Mouse (Mus musculus): ENCODE measurements around the gene C2cd3. TPM values are rescaled to one million over a fixed set of nuclear protein-coding genes. Genes with fewer than 3 reads are reported as not detected.

The C2cd3 gene
- total RNA-seq, 4 experiments from 2014 or later: 19.8 to 27.6 (median 24.5) TPM

DNA sequence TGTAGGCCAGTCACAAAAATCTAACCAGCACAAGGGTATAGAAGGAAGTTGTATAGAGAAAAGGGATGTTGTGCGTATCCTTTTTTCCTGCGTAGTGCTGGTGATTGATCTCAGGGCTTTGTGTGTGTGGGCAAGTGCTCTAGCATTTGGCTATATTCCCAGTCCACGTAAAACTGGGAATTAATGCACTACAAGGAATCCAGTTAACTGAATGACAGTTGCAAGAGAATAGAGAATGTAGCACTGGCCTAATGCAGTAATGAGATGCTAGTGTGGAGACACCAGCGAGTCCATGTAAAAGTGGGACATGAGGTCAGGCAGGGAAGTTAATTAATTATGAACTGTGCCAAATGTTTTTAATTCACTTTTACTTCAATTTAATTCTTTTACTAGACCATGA lies 30.7 kb downstream of the C2cd3 start:
- no peak for DNase-seq (ENCODE audit: low spot score in 2 of 2)

GRCm38 (mm10) chr7:100407677-100408076 lies 35.6 kb downstream of the C2cd3 start:
- no peak for DNase-seq (ENCODE audit: low spot score in 2 of 2)

DNA sequence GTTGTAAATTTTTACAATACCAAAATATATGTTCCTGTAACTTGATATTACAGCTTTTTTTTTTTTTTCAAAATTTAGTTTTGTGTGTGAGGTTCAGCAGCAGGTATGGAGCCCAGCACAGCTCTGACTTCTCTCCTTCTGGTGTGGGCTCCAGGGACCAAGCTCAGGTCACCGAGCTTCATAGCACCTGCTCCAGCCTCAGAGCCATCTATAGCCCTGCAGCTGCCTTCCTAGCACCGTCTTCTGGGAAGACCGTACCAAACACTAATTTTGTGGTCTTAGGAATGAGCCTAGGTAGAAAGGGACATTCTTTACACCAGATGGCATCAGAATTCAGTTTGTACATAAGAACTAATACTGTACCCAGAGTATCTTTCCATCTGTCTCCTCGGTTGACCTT lies 36.7 kb downstream of the C2cd3 start:
- no peak for DNase-seq (ENCODE audit: low spot score in 2 of 2)

DNA sequence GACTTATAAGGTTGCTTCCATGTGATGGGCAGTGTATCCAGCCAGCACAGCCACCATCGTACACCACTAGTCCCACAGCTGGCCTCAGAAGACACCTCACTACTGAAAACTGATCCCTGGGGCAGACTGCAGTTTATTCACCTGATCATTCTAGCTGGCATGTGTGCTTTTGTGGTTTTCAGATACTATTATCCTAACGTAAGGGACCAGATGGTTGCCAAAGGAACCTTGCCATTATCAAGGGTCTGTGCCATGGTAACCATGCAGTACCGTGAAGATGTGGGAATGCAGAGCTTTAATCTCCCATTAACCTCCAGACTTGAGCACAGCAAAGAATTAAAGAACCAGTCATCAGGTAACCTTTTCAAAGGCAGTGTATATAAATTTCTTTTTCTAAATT lies 53.8 kb downstream of the C2cd3 start:
- no peak for DNase-seq (ENCODE audit: low spot score in 2 of 2)

DNA sequence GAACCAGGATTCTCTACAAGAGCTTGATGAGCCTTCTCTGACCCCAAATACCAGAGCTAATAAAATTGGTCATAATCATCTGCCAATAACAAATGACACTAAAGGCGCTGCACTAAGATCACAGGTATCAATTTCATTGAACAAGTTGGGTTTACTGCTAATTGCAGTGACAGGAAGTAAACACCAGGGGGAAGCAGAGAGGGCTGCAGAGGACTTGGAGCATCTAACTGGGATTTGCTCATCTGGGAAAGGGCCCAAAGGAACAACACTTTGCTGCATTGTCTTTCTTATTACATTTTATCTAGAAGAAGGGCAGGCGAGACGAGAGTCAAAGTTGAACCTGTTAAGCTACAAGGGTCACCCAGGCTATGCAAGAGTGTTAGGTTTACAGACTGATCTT lies 57.1 kb downstream of the C2cd3 start:
- DNase-seq (ENCODE audit: low spot score in 2 of 2): peak in 1 of 2 experiments; percentile 38

- no peak for DNase-seq (ENCODE audit: low spot score in 2 of 2)
Observed at GRCm38 (mm10) chr7:100429911-100430310, 57.9 kb downstream of the C2cd3 start.

DNA sequence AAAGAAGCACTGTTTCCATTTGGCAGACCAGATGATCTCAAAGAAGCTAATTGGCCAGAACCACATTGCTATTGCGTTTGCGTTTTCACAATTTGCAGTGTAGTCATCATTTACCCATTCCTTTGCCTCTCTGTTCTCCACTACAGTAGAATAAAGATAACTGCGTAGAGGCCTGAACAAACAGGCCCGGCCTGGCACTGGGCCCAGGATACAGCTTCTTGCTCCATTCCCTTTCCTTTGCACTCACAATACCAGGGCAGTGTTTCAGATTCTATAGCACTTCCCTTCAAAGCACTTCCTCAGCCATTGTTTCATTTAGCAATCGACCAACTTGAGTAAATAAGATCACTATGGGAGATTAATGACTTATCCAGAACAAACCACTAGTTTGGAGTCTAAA lies 59.1 kb downstream of the C2cd3 start:
- no peak for DNase-seq (ENCODE audit: low spot score in 2 of 2)

- no peak for DNase-seq (ENCODE audit: low spot score in 2 of 2)
Observed at GRCm38 (mm10) chr7:100433295-100433694, 61.3 kb downstream of the C2cd3 start.

DNA sequence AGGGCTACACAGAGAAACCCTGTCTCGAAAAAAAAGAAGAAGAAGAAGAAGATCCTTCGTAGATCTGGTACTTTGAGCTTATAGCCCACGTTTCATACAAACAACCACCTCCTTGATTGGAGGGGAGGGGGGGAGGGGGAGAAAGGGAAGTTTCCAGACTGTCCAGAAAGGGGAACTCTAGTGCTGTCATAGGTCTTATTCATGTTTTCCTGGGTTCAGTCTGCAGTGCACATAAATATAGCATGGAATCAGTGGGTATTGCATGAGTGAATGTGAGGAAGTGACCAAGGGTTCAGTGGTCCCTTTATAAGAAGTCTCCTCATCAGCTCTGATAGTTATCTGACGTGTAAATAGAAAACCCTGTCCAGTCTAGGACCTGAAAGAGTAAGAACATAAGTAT lies 71.7 kb downstream of the C2cd3 start:
- DNase-seq (ENCODE audit: low spot score in 2 of 2): no peak

- no peak for DNase-seq (ENCODE audit: low spot score in 2 of 2)
Observed at GRCm38 (mm10) chr7:100446271-100446670, 74.2 kb downstream of the C2cd3 start.

DNA sequence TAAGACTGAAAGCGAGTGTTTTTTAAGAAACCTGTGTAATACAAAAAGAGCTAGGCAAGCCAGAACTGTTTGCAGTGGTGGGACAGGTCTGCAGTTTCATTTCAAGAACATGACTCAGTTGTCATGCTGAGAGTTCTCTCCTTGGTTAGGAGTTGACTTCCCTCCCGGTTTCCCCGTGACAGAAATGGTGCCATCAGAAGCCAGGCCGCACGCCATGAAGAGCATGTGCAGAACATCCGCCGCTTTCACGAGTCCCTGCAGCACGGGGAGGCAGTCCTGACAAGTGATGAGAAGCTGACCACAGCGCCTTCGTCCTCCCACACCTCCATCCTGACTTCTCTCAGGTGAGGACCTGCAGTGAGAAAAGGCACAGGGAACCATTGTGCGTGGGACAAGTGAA lies 76.5 kb downstream of the C2cd3 start:
- no peak for DNase-seq (ENCODE audit: low spot score in 2 of 2)

DNA sequence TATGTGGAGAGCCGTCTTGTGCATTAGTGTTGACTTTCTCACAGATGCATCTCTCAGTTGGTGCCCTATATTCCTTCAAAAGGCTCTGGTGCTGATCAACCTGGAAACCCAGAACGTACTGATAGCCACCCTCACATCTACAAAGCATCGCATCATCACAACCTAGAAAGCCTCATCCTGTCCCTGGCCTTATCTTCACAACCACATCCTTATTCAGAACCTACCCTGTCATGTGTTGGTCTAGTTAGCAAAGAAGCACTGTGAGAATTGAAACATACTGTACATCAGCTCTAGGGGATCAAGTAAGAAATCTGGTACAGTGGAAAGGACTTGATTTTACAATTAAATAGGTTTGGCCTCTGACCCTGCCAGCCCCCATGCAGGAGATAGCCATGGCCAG lies 77.0 kb downstream of the C2cd3 start:
- DNase-seq (ENCODE audit: low spot score in 2 of 2): no peak

DNA sequence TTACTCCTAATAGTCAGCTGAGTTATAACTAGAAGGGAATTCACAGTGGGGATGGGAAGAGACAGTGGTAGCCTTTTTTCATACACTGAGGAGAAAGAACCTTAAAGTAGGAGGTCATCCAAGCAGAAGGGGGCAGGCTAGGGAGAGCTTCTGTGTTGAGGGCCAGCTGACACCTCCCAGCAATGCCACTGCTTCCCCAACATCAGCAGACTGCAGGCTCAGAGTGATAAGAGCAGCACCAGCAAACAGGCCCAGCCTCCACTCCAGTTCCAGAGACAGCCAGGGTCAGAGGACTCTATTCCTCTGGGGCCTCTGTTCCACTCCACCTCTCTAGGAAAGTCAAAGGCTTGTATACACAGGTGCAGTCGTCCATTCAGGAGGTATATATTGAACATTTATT lies 86.1 kb downstream of the C2cd3 start:
- DNase-seq (ENCODE audit: low spot score in 2 of 2): no peak

DNA sequence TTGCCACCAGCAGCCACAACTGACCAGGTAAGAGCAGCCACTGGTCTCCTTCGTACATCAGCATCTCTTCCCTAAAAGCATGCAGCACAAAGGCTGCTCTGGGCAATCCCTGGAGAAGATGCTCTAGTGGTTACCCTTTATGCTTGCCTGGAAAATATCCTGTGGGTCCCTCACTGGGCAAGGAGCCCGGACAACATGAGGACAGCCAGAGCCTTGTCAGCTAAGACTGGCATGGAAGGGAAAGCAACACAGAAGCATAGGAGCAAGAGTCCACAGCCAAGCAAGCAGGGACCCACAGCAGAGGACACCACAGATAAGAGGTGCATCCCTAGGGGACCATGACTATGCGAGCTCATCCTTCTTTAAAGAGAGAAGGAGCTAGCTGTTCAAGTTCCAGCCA lies 87.8 kb downstream of the C2cd3 start:
- no peak for DNase-seq (ENCODE audit: low spot score in 2 of 2)

- peak; percentile 37 to 56 for DNase-seq (ENCODE audit: low spot score in 2 of 2)
Observed at GRCm38 (mm10) chr7:100461621-100462151, 89.7 kb downstream of the C2cd3 start.

DNA sequence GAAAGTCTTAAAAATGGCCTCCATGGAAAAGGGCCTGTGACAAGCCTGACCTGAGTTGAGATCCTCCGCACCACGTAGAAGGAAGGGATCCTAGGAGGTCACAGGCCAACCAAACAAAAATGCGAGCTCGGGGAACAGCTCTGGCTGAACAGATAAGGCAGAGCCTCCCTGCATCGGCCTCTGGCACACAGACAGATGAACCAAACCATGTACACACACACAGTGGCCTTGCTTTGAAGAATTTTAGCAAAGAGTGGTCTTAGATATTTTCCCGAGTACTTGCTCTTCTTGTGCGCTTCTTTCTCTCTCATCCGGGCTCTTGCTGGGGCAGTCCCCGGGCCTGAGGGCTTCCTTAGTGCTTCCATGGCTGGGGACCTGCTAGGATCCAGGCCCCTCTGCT lies 91.2 kb downstream of the C2cd3 start:
- DNase-seq (ENCODE audit: low spot score in 2 of 2): no peak

GRCm38 (mm10) chr7:100463757-100464156 lies 91.7 kb downstream of the C2cd3 start:
- DNase-seq (ENCODE audit: low spot score in 2 of 2): no peak

- DNase-seq (ENCODE audit: low spot score in 2 of 2): no peak
Observed at GRCm38 (mm10) chr7:100464248-100464647, 92.2 kb downstream of the C2cd3 start.

DNA sequence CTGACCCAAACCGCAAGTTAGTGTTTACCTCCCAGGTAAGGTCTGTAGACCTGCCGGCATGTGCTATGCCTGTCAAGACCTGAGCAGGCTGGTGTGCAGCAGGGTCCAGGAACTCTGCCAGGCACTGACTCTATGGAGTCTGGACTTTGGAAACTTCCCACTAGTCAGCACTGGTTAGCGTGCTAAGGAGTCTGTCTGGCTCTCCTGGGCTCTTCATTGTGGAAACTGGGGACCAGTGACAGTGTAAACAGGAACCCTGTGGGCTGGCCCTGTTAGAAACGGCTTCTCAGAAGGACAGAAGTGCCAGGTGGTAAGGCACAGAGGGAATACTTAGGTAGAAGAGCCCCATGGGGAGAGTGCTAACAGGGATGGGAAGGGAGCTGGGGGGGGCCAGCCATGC lies 93.2 kb downstream of the C2cd3 start:
- DNase-seq (ENCODE audit: low spot score in 2 of 2): no peak

DNA sequence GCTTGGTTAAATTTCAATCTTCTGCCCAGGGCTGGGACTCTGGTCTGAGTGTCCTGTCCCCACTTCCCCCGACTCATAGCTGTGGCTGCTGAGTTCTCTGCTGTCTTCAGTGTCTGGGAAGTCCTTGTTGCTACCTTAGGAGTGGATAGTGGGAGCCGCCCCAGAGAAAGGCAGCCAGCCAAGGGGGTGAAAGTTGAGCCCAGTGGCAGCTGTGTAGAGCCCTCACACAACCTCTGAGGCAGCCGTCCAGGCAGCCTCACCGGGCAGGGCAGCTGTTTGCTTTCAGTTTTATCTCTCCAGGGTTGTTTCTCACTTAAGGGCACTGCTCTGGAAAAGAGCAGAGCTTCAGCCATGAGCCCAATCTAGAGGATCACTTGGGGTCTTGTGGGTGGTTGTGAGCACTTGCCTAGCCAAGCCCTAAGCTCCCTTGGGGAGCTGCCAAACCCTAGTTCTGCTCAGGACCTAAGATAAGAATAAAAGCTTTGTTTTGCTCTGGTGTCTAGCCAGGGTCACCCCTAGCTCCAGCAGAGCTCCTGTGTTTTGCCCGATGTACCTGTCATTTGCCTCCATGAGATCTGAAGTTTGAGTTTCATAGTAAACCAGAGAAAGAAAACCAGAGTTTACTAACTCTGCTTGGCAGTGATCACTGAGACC lies 93.8 kb downstream of the C2cd3 start:
- no peak for DNase-seq (ENCODE audit: low spot score in 2 of 2)

GRCm38 (mm10) chr7:100466781-100467510 lies 94.9 kb downstream of the C2cd3 start:
- no peak for DNase-seq (ENCODE audit: low spot score in 2 of 2)

GRCm38 (mm10) chr7:100468761-100469160 lies 96.7 kb downstream of the C2cd3 start:
- no peak for DNase-seq (ENCODE audit: low spot score in 2 of 2)

GRCm38 (mm10) chr7:100469502-100469901 lies 97.5 kb downstream of the C2cd3 start:
- DNase-seq (ENCODE audit: low spot score in 2 of 2): no peak
